Mouse (Mus musculus) forebrain, embryonic 16.5 days (tissue): ENCODE results near the gene Scap. TPM values are rescaled to one million over a fixed set of nuclear protein-coding genes. Genes with fewer than 3 reads are reported as not detected.
"Not testable (repeated sequence)": the region's sequence is repeated elsewhere in the genome, so short reads cannot be mapped to it uniquely, and the experiment has no call there.

Source experiments
- ATAC-seq: fragments of 200-750 bp; cut with Nextera tagmentation; 2 replicates; pipeline ENCODE4 v1.8.0; 2017; ENCODE audit warnings: mild to moderate bottlenecking, moderate library complexity
- H3K27ac ChIP-seq: fragments of 300-500 bp; sonication (generic); 2 replicates; pipeline ENCODE4 v1.5.1; 2014; ENCODE audit warnings: low read length, control low read depth
- H3K27me3 ChIP-seq: fragments of 300-500 bp; sonication (generic); replicated peaks from 2 replicates; pipeline ENCODE4 v1.6.1; 2014; ENCODE audit warnings: low read length; ENCODE audit not compliant: control insufficient read depth, insufficient read depth
- H3K36me3 ChIP-seq: fragments of 300-500 bp; sonication (generic); 2 replicates; pipeline ENCODE4 v1.6.1; 2014; ENCODE audit not compliant: control insufficient read depth, insufficient read depth
- H3K4me1 ChIP-seq: fragments of 300-500 bp; sonication (generic); replicated peaks from 2 replicates; pipeline ENCODE4 v1.6.1; 2014; ENCODE audit warnings: low read length; ENCODE audit not compliant: control insufficient read depth, insufficient read depth
- H3K4me2 ChIP-seq: fragments of 300-500 bp; sonication (generic); 2 replicates; pipeline ENCODE4 v1.6.1; 2014; ENCODE audit warnings: mild to moderate bottlenecking, low read length, control low read depth
- H3K4me3 ChIP-seq: fragments of 300-500 bp; sonication (generic); replicated peaks from 2 replicates; pipeline ENCODE4 v1.5.1; 2014; ENCODE audit warnings: mild to moderate bottlenecking, low read length, control low read depth
- H3K9ac ChIP-seq: fragments of 300-500 bp; sonication (generic); replicated peaks from 2 replicates; pipeline ENCODE4 v1.6.1; 2014; ENCODE audit warnings: low read depth, low read length, control low read depth
- H3K9me3 ChIP-seq: fragments of 300-500 bp; sonication (generic); 2 replicates; pipeline ENCODE4 v1.6.1; 2016; ENCODE audit warnings: low read length; ENCODE audit not compliant: control insufficient read depth
- WGBS: fragments of 180-500 bp; shearing (Covaris S2); extraction: QIAGEN DNeasy Blood & Tissue Kit; methylation state at CpG from one replicate; pipeline ENCODE4 v1.1.7; 2014; 5-methylcytosine and 5-hydroxymethylcytosine counted together
- polyA plus RNA-seq: library from polyadenylated mRNA; unstranded; fragments of >200 nt; fragmentation: Nextera tagmentation; extraction: Ambion mirVana; gene quantifications from 2 replicates; pipeline ENCODE4 v1.2.1, GENCODE M21; 2015

The Scap gene
- polyA plus RNA-seq, 1 experiment from 2014 or later: 51.1 TPM

- peaks cover 5% of the 10 kb centered on the region for H3K36me3 ChIP-seq
- H3K4me1 ChIP-seq: no peaks in the 10 kb centered on the region
- no peak overlapping the region for H3K4me3 ChIP-seq
- WGBS: 87% methylated on average over 10 of the region's 10 CpGs
- H3K4me2 ChIP-seq: no peak overlapping the region
- no peak overlapping the region for H3K27ac ChIP-seq
- no peaks in the 10 kb centered on the region for H3K9me3 ChIP-seq
- ATAC-seq: no peak
- no peak overlapping the region for H3K9ac ChIP-seq
- H3K27me3 ChIP-seq: no peaks in the 10 kb centered on the region
Measured at GRCm38 (mm10) chr9:110362337-110362736, 29.2 kb downstream of the Scap start.

GRCm38 (mm10) chr9:110366746-110367145 is 33.7 kb downstream of the Scap start:
- H3K9me3 ChIP-seq: no peaks in the 10 kb centered on the region
- WGBS: 85% methylated on average over 5 of the region's 5 CpGs
- H3K4me2 ChIP-seq: no peak overlapping the region
- peaks cover 5% of the 10 kb centered on the region for H3K36me3 ChIP-seq
- no peak overlapping the region for H3K4me3 ChIP-seq
- no peak overlapping the region for H3K9ac ChIP-seq
- no peak for ATAC-seq
- no peaks in the 10 kb centered on the region for H3K4me1 ChIP-seq
- no peaks in the 10 kb centered on the region for H3K27me3 ChIP-seq
- H3K27ac ChIP-seq: no peak overlapping the region

GRCm38 (mm10) chr9:110369860-110370259 is 36.8 kb downstream of the Scap start:
- no peaks in the 10 kb centered on the region for H3K9me3 ChIP-seq
- no peaks in the 10 kb centered on the region for H3K4me1 ChIP-seq
- H3K4me3 ChIP-seq: no peak overlapping the region
- no peak for ATAC-seq
- no peak overlapping the region for H3K9ac ChIP-seq
- no peak overlapping the region for H3K4me2 ChIP-seq
- 91% methylated on average over 3 of the region's 3 CpGs for WGBS
- H3K36me3 ChIP-seq: no peaks in the 10 kb centered on the region; the same call in none of the 2 replicates
- H3K27me3 ChIP-seq: no peaks in the 10 kb centered on the region
- no peak overlapping the region for H3K27ac ChIP-seq

- no peak for ATAC-seq
- no peak overlapping the region for H3K4me3 ChIP-seq
- no peak overlapping the region for H3K9ac ChIP-seq
- H3K27me3 ChIP-seq: no peaks in the 10 kb centered on the region
- H3K9me3 ChIP-seq: no peaks in the 10 kb centered on the region
- peaks cover 9% of the 10 kb centered on the region for H3K36me3 ChIP-seq
- WGBS: 96% methylated on average over 13 of the region's 13 CpGs
- no peak overlapping the region for H3K4me2 ChIP-seq
- H3K27ac ChIP-seq: no peak overlapping the region
- no peaks in the 10 kb centered on the region for H3K4me1 ChIP-seq
Measured at GRCm38 (mm10) chr9:110373871-110374270, 40.8 kb downstream of the Scap start.

GRCm38 (mm10) chr9:110375668-110376067 is 42.6 kb downstream of the Scap start:
- Histone ChIP-seq H3K4me1 (no peaks in the 10 kb centered on the region), H3K4me2 (no peak overlapping the region), H3K27ac (no peak overlapping the region), H3K36me3 (peaks cover 13% of the 10 kb centered on the region), H3K27me3 (no peaks in the 10 kb centered on the region), H3K9me3 (no peaks in the 10 kb centered on the region), H3K9ac (no peak overlapping the region), H3K4me3 (no peak overlapping the region)
- ATAC-seq: no peak
- 96% methylated on average over 3 of the region's 3 CpGs for WGBS

GRCm38 (mm10) chr9:110377655-110378054 is 44.6 kb downstream of the Scap start:
- not testable (repeated sequence) for H3K4me3 ChIP-seq, H3K4me2 ChIP-seq, H3K9me3 ChIP-seq, H3K27ac ChIP-seq, H3K9ac ChIP-seq, H3K27me3 ChIP-seq, ATAC-seq, H3K4me1 ChIP-seq
- H3K36me3 ChIP-seq: peaks cover 19% of the 10 kb centered on the region
- 91% methylated on average over 14 of the region's 15 CpGs for WGBS

- H3K4me1 ChIP-seq: no peaks in the 10 kb centered on the region
- no peak overlapping the region for H3K4me2 ChIP-seq
- H3K36me3 ChIP-seq: peaks cover 24% of the 10 kb centered on the region; the same call in 1 of the 2 replicates
- H3K4me3 ChIP-seq: no peak overlapping the region
- no peak for ATAC-seq
- WGBS: 90% methylated on average over 8 of the region's 8 CpGs
- no peaks in the 10 kb centered on the region for H3K9me3 ChIP-seq
- H3K9ac ChIP-seq: no peak overlapping the region
- H3K27ac ChIP-seq: no peak overlapping the region
- H3K27me3 ChIP-seq: no peaks in the 10 kb centered on the region
Measured at GRCm38 (mm10) chr9:110379361-110379760, 46.3 kb downstream of the Scap start.

GRCm38 (mm10) chr9:110380662-110381061 is 47.6 kb downstream of the Scap start:
- ATAC-seq: no peak
- Histone ChIP-seq H3K4me2 (no peak overlapping the region), H3K4me3 (no peak overlapping the region), H3K9me3 (no peaks in the 10 kb centered on the region), H3K27me3 (no peaks in the 10 kb centered on the region), H3K27ac (no peak overlapping the region), H3K36me3 (peaks cover 32% of the 10 kb centered on the region), H3K4me1 (no peaks in the 10 kb centered on the region), H3K9ac (no peak overlapping the region)
- 51% methylated on average over 21 of the region's 21 CpGs for WGBS

- no peaks in the 10 kb centered on the region for H3K27me3 ChIP-seq
- H3K4me2 ChIP-seq: no peak overlapping the region
- no peak for ATAC-seq
Measured at GRCm38 (mm10) chr9:110381292-110381691, 48.2 kb downstream of the Scap start.

GRCm38 (mm10) chr9:110384369-110384929 is 51.4 kb downstream of the Scap start:
- Histone ChIP-seq H3K9me3 (no peaks in the 10 kb centered on the region), H3K4me2 (no peak overlapping the region), H3K27ac (no peak overlapping the region), H3K9ac (no peak overlapping the region), H3K36me3 (peaks cover 48% of the 10 kb centered on the region), H3K27me3 (no peaks in the 10 kb centered on the region), H3K4me3 (no peak overlapping the region), H3K4me1 (no peaks in the 10 kb centered on the region)
- WGBS: 80% methylated on average over 7 of the region's 7 CpGs
- no peak for ATAC-seq

More at GRCm38 (mm10) chr9:110381292-110381691, 48.2 kb downstream of the Scap start:
- Histone ChIP-seq H3K9me3 (no peaks in the 10 kb centered on the region), H3K36me3 (peaks cover 38% of the 10 kb centered on the region), H3K4me1 (no peaks in the 10 kb centered on the region), H3K4me3 (no peak overlapping the region), H3K27ac (no peak overlapping the region), H3K9ac (no peak overlapping the region)
- WGBS: 81% methylated on average over 12 of the region's 12 CpGs
